In genomic region chr11:68012207-68012606, GRCm38 (mm10) we compare ENCODE assay signal across 19 mouse cellular contexts. TPM values are rescaled to one million over a fixed set of nuclear protein-coding genes. Genes with fewer than 3 reads are reported as not detected.
"Had no signal": no experiment of that assay in that cellular context is flagged by ENCODE, and none has a peak within 500 bp of the region (broad histone marks: within the 10 kb centered on the region; RNA-seq: fewer than 3 reads in every experiment).

No protein-coding gene starts in this region.

- H3K9ac ChIP-seq: neural tube, embryonic 12.5 days; neural tube, embryonic 13.5 days; neural tube, embryonic 15.5 days; stomach, embryonic 15.5 days had no signal

- H3K27ac ChIP-seq: neural tube, embryonic 12.5 days; neural tube, embryonic 13.5 days; neural tube, embryonic 15.5 days; stomach, embryonic 15.5 days; stomach, postnatal 0 days had no signal

- H3K4me3 ChIP-seq: neural tube, embryonic 12.5 days; neural tube, embryonic 13.5 days; neural tube, embryonic 15.5 days; stomach, embryonic 15.5 days had no signal

- H3K36me3 ChIP-seq: neural tube, embryonic 12.5 days; neural tube, embryonic 15.5 days; stomach, embryonic 15.5 days had no signal

- DNase-seq: retina, postnatal 1 day; right cerebral cortex, adult 18-20 months; right cerebral cortex, postnatal 14 days; right cerebral cortex, postnatal 25 days; right cerebral cortex, postnatal 4 days; spleen, adult 18-20 months; thymus, adult 18-20 months; thymus, adult 2 months; thymus, postnatal 14 days; thymus, postnatal 25 days; thymus, postnatal 36 days; thymus, postnatal 4 days had no signal

- H3K4me2 ChIP-seq: neural tube, embryonic 12.5 days; neural tube, embryonic 13.5 days; neural tube, embryonic 15.5 days; stomach, embryonic 15.5 days had no signal

- H3K27me3 ChIP-seq: neural tube, embryonic 12.5 days; neural tube, embryonic 13.5 days; neural tube, embryonic 15.5 days; stomach, embryonic 15.5 days had no signal

- H3K9me3 ChIP-seq: neural tube, embryonic 12.5 days; neural tube, embryonic 13.5 days; neural tube, embryonic 15.5 days; stomach, embryonic 15.5 days had no signal

RNA-seq across cellular contexts. Expression of gene Cfap52, which starts 46.8 kb away (rescaled TPM):
- total RNA-seq: neutrophil, adult 5-6 weeks had no signal
- polyA plus RNA-seq: spleen, adult 2 months had no signal
